Mouse (Mus musculus) thymus, adult 18-20 months (tissue): Measurements from ENCODE around the gene Serpinb7.

Experiments
- DNase-seq, 2 experiments: peaks; one replicate each; pipeline ENCODE4 v3.0.0; 2022; ENCODE audit warnings: mixed read lengths in 2 of 2

Serpinb7 gene

DNA sequence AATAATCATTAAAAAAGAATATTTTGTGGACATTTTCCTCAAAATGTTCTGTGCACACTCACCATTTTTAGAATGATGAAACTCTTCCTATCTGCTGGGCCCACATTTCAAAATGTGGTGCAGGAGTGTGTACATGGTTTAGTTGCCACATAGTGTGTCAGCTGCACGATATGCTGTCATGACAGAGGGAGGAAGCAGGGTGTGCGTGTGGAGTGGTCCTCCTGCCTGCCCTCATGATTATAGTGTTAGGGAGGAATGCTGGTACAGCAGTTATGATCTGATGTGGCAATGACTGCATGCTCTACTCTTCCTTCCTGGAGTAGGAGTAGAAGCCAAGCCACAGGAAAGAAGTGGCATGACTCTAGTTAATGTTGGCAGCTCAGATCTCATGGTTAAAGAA, 97.3 kb downstream of the Serpinb7 start:
- no peak for DNase-seq

DNA sequence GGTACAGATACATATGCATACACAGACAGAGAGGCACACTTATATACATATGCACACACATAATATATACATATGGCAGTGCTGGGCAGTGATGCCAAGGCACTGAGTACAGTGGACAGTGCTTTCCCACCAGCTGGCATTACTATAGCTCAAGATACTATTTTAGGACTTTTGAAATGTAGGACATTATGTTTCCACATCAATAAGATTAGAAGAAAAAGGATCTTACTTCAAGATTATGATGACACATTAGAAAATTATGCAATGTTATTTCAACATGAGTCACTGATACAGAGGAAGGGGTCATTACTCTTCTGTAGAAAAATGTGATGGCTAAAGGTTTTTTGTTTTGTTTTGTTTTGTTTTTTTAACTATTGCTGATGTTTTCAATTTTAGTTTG, 102.6 kb downstream of the Serpinb7 start:
- DNase-seq, result no peak
